Mouse (Mus musculus): Measurements from ENCODE around the gene Fbxl16. TPM values are rescaled to one million over a fixed set of nuclear protein-coding genes. Genes with fewer than 3 reads are reported as not detected.

Gene Fbxl16
- total RNA-seq, 2 experiments from 2014 or later: 2.1 to 2.3 TPM

Small RNA genes lying within 50 kb of the gene (microRNA-seq; reads per million reads assigned to microRNA genes)
- gene Mir3082 (0.95 to 1.3 reads per million in 2 experiments), gene Mir6966 (0 to 0.32 reads per million in 2 experiments)

Other genes starting within 250 kb of the Fbxl16 start
- gene Sox8, start 238.4 kb upstream of the Fbxl16 start, total RNA-seq (2021): 10 to 100 TPM; 15.2 to 20.2 TPM
- gene Lmf1, start 230.0 kb upstream of the Fbxl16 start, total RNA-seq (2021): 10 to 100 TPM; 11.5 to 14.5 TPM
- gene Gng13, start 91.9 kb upstream of the Fbxl16 start, total RNA-seq (2021): not detected
- gene Chtf18, start 81.7 kb upstream of the Fbxl16 start, total RNA-seq (2021): 1 to 10 TPM; 3.2 to 4.3 TPM
- gene Rpusd1, start 81.4 kb upstream of the Fbxl16 start, total RNA-seq (2021): 1 to 10 TPM; 3.8 to 5.6 TPM
- not detected for gene Mslnl, start 73.0 kb upstream of the Fbxl16 start, total RNA-seq (2021)
- under 1 TPM; 0.65 to 0.80 TPM for gene Msln, start 54.7 kb upstream of the Fbxl16 start, total RNA-seq (2021)
- gene Narfl, start 35.3 kb upstream of the Fbxl16 start, total RNA-seq (2021): 10 to 100 TPM; 24.3 to 28.4 TPM
- 10 to 100 TPM; 16.8 to 22.2 TPM for gene Haghl, start 23.4 kb upstream of the Fbxl16 start, total RNA-seq (2021)
- not detected for gene Ccdc78, start 22.5 kb upstream of the Fbxl16 start, total RNA-seq (2021)
- 10 to 100 TPM; 38.3 to 39.4 TPM for gene Fam173a, start 16.2 kb upstream of the Fbxl16 start, total RNA-seq (2021)
- not detected for gene AC134908.4, start 13.4 kb upstream of the Fbxl16 start, total RNA-seq (2021)
- 10 to 100 TPM; 51.5 to 57.4 TPM for gene Metrn, start 11.9 kb upstream of the Fbxl16 start, total RNA-seq (2021)
- 10 to 100 TPM in 1 of 2 experiments, 1 to 10 TPM in 1; 10.0 to 10.8 TPM for gene Wdr24, start 14.5 kb downstream of the Fbxl16 start, total RNA-seq (2021)
- gene Jmjd8, start 19.8 kb downstream of the Fbxl16 start, total RNA-seq (2021): 10 to 100 TPM; 22.1 to 25.8 TPM
- gene Stub1, start 24.3 kb downstream of the Fbxl16 start, total RNA-seq (2021): 10 to 100 TPM; 95.7 to 99.9 TPM
- 10 to 100 TPM in 1 of 2 experiments, 1 to 10 TPM in 1; 9.8 to 10.9 TPM for gene Rhbdl1, start 28.2 kb downstream of the Fbxl16 start, total RNA-seq (2021)
- 1 to 10 TPM; 5.8 to 7.3 TPM for gene Gm20683, start 32.7 kb downstream of the Fbxl16 start, total RNA-seq (2021)
- gene Rhot2, start 35.8 kb downstream of the Fbxl16 start, total RNA-seq (2021): 10 to 100 TPM; 36.8 TPM
- 1 to 10 TPM; 3.3 to 5.2 TPM for gene Wdr90, start 52.4 kb downstream of the Fbxl16 start, total RNA-seq (2021)
- gene Mcrip2, start 59.7 kb downstream of the Fbxl16 start, total RNA-seq (2021): 10 to 100 TPM; 57.9 to 61.8 TPM
- gene Mettl26, start 66.0 kb downstream of the Fbxl16 start, total RNA-seq (2021): 10 to 100 TPM; 20.7 to 23.1 TPM
- gene Wfikkn1, start 71.8 kb downstream of the Fbxl16 start, total RNA-seq (2021): 1 to 10 TPM in 1 of 2 experiments, under 1 TPM in 1; 0.78 to 1.1 TPM
- gene Rab40c, start 110.6 kb downstream of the Fbxl16 start, total RNA-seq (2021): 10 to 100 TPM in 1 of 2 experiments, 1 to 10 TPM in 1; 9.3 to 12.6 TPM
- 10 to 100 TPM; 38.4 to 39.1 TPM for gene Pigq, start 135.9 kb downstream of the Fbxl16 start, total RNA-seq (2021)
- not detected for gene Nhlrc4, start 135.9 kb downstream of the Fbxl16 start, total RNA-seq (2021)
- gene A930017K11Rik, start 143.5 kb downstream of the Fbxl16 start, total RNA-seq (2021): not detected
- 1 to 10 TPM; 6.7 to 8.6 TPM for gene Capn15, start 176.7 kb downstream of the Fbxl16 start, total RNA-seq (2021)